Mouse (Mus musculus): ENCODE measurements around the gene Gm20905. TPM values are rescaled to one million over a fixed set of nuclear protein-coding genes. Genes with fewer than 3 reads are reported as not detected.
"Not testable (repeated sequence)": the region's sequence is repeated elsewhere in the genome, so short reads cannot be mapped to it uniquely, and the experiment has no call there.

The Gm20905 gene
- polyA plus RNA-seq (2012; ENCODE audit: insufficient read depth, insufficient read length, missing spikeins), result not detected in 2 replicates

DNA sequence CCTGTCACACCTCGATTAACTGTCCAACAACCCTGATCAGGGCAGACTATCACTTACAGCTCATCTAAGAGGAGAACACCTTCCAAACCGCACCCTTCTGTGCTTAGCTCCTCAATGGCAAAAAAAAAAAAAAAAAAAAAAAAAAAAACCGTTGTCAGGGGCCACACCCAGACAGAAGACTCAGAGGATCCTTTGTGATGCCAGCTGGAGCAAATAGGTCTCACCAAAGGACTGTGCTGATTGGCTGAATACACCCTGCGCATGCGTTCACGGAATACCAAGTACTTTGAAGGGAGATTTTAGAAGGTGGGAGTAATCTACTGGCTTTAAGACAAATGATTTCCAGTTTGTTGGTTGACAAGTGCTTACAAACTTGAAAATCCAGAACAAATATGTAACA, at the start of gene Gm20905:
Gm20905 (minus strand) TSS at position 101 of the 400 bp plus-strand sequence.
- H3K27ac ChIP-seq (replicated peaks; ENCODE audit: low read depth, low read length); H3K4me3 ChIP-seq (ENCODE audit: insufficient read depth, low read depth, low read length); H3K4me1 ChIP-seq (ENCODE audit: control insufficient read depth, insufficient read depth, insufficient read length, low read length): not testable (repeated sequence)

Data from brown adipose tissue, adult 24 weeks (tissue).